Mouse (Mus musculus) midbrain, embryonic 14.5 days (tissue): ENCODE measurements around the gene Bfar. TPM values are rescaled to one million over a fixed set of nuclear protein-coding genes. Genes with fewer than 3 reads are reported as not detected.
"Not testable (repeated sequence)": the region's sequence is repeated elsewhere in the genome, so short reads cannot be mapped to it uniquely, and the experiment has no call there.

Source experiments
- ATAC-seq: fragments of 200-750 bp; cut with Nextera tagmentation; 2 replicates; pipeline ENCODE4 v1.8.0; 2017; ENCODE audit warnings: moderate number of reproducible peaks, moderate library complexity; ENCODE audit not compliant: low FRiP score, low TSS enrichment
- DNase-seq: peaks from one replicate; pipeline ENCODE4 v3.0.0-alpha.2; 2015
- H3K27ac ChIP-seq: fragments of 300-500 bp; sonication (generic); replicated peaks from 2 replicates; pipeline ENCODE4 v1.5.1; 2014; ENCODE audit warnings: mild to moderate bottlenecking, low read depth, low read length, moderate library complexity
- H3K27me3 ChIP-seq: fragments of 300-500 bp; sonication (generic); 2 replicates; pipeline ENCODE4 v1.6.1; 2014; ENCODE audit warnings: low read length, control low read depth, mixed read lengths; ENCODE audit not compliant: control insufficient read depth, insufficient read depth
- H3K36me3 ChIP-seq: fragments of 300-500 bp; sonication (generic); 2 replicates; pipeline ENCODE4 v1.6.1; 2014; ENCODE audit warnings: low read length, control low read depth; ENCODE audit not compliant: control insufficient read depth, insufficient read depth
- H3K4me1 ChIP-seq: fragments of 300-500 bp; sonication (generic); 2 replicates; pipeline ENCODE4 v1.6.1; 2014; ENCODE audit warnings: mild to moderate bottlenecking, antibody characterized with exemption, low read length, control low read depth; ENCODE audit not compliant: control insufficient read depth, insufficient read depth
- H3K4me2 ChIP-seq: fragments of 300-500 bp; sonication (generic); 2 replicates; pipeline ENCODE4 v1.6.1; 2014; ENCODE audit warnings: mild to moderate bottlenecking, low read length, moderate library complexity
- H3K4me3 ChIP-seq: fragments of 300-500 bp; sonication (generic); replicated peaks from 2 replicates; pipeline ENCODE4 v1.5.1; 2014; ENCODE audit warnings: low read depth, low read length
- H3K9ac ChIP-seq: fragments of 300-500 bp; sonication (generic); replicated peaks from 2 replicates; pipeline ENCODE4 v1.6.1; 2014; ENCODE audit warnings: mild to moderate bottlenecking, low read length, moderate library complexity
- H3K9me3 ChIP-seq: fragments of 300-500 bp; sonication (generic); 2 replicates; pipeline ENCODE4 v1.6.1; 2016; ENCODE audit warnings: low read length, control low read depth, mixed read lengths; ENCODE audit not compliant: control insufficient read depth
- WGBS: fragments of 180-500 bp; shearing (Covaris S2); extraction: QIAGEN DNeasy Blood & Tissue Kit; methylation state at CpG from one replicate; pipeline ENCODE4 v1.1.7; 2014; 5-methylcytosine and 5-hydroxymethylcytosine counted together
- polyA plus RNA-seq: library from polyadenylated mRNA; unstranded; fragments of >200 nt; fragmentation: Nextera tagmentation; extraction: Ambion mirVana; gene quantifications from 2 replicates; pipeline ENCODE4 v1.2.1, GENCODE M21; 2014

Bfar gene
- polyA plus RNA-seq, 1 experiment from 2014 or later = 53.8 TPM

DNA sequence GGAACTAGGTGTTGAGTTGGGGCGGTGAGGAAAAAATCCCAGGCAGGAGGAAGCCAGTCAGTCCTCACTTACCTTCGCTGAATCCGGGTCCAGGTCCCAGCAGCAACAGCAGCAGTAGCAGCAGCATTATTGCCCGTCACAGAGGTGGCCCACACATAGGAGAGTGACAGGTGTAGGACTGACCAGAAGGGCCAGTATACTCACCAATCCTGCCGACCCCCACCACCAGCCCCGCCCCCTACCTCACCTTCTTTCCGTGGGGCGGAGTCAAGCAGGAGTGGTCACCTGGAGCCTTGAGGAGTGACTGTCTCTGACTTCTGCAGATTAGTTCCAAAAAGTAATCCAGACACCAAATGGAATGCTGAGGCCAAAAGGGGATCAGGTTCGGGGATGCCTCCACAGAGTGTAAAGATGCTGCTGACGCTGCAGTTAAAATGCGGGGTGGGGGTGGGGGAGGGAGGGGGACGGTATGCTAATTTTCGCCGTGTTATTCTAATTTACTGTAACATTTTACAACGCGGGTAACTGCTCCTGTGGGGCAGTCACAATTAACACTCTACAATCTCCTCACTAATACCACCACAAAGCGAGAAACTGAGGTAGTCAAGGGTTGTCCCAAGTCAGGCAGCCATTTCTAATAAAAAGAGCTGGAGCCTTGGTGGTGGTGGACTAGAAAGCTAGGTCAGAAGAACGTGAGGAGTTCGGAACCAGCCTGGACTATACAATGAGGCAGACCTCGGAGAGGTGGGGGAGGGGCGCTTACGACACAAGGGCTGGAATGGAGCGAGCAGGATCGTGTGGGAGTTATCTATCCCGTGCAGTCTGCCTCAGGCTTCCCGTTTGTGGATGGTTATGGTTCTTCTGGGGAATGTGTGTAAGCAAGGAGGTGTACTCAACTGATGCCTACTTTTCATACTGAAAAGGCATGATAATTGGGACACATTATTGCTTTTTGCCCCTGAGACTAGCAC lies 58.9 kb downstream of the Bfar start, which contains the start of gene Pla2g10:
TSS of gene Pla2g10 (minus strand) at position 699 of the 971 bp plus-strand sequence.
- Histone ChIP-seq H3K27me3 (no peaks in the 10 kb centered on the region), H3K9me3 (no peaks in the 10 kb centered on the region), H3K36me3 (no peaks in the 10 kb centered on the region), H3K4me3 (no peak within 1 kb of the TSS), H3K9ac (no peak within 1 kb of the TSS), H3K27ac (no peak within 1 kb of the TSS), H3K4me2 (peak within 1 kb of the TSS; percentile 35), H3K4me1 (0 out of 2 replicates have a peak, but pooled peaks cover 2% of the 10 kb centered on the region)
- ATAC-seq (no peak; the same call in 1 of the 2 replicates), DNase-seq (peak; percentile 26)
- 16% methylated on average over 26 of the region's 26 CpGs for WGBS

DNA sequence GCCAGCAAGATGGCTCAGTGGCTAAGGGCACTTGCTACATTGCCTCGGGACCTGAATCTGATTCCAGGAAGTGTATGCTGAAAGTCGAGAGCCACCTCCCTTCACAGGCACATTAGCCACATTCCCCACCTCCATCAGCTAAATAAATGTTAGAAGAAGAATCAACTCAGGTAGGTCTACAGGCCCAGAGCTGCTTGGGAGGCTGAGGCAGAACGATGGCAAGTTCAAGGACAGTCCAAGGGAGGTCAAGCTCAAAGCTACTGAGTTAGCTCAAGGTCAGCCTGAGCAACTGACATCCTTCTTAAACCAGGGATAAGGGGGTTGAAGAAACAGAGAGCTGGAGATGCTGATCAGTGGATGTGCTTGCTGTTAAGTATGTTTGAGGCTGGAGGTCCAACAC lies 61.1 kb downstream of the Bfar start:
- DNase-seq (no peak), ATAC-seq (no peak)
- Histone ChIP-seq H3K4me2 (no peak overlapping the region), H3K9ac (no peak overlapping the region), H3K27ac (no peak overlapping the region), H3K4me1 (0 out of 2 replicates have a peak, but pooled peaks cover 2% of the 10 kb centered on the region), H3K4me3 (no peak overlapping the region), H3K36me3 (no peaks in the 10 kb centered on the region), H3K9me3 (no peaks in the 10 kb centered on the region), H3K27me3 (no peaks in the 10 kb centered on the region)
- WGBS = 82% methylated on average over 3 of the region's 3 CpGs

DNA sequence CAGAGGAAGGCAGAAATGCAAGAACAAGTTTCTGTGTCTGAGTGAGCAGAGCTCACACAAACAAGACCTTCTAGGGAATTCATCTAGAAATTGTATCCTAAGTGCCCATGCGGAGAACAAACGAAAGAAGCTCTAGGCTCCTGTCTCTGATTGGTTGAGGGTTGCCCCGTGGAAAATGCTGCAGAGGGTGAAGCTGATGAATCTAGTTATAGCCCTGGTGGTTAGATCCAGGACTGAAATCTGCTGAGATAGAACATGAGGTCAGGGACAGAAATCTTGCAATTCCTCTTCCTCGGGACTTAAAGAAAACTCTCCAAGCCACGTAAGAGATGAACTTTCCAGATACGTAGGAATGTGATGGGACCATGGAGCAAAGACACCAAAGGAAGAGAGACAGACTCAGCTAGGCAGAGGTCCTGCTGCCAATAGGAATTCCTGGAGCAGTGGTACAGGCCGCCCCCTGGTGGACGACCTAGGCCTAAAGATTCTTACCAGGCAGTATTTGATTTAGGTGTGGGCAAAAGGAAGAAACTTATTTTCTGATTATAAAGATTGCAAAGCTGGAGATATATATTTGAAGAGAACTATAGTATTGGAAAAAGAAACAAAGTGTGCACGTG lies 62.0 kb downstream of the Bfar start:
- no peak overlapping the region for H3K4me2 ChIP-seq
- 25% methylated on average over 9 of the region's 9 CpGs for WGBS
- no peaks in the 10 kb centered on the region for H3K36me3 ChIP-seq
- H3K27ac ChIP-seq = no peak overlapping the region
- H3K27me3 ChIP-seq = no peaks in the 10 kb centered on the region
- DNase-seq (peak; percentile 84), ATAC-seq (no peak)
- H3K4me1 ChIP-seq = 0 out of 2 replicates have a peak, but pooled peaks cover 2% of the 10 kb centered on the region
- no peaks in the 10 kb centered on the region for H3K9me3 ChIP-seq
- no peak overlapping the region for H3K4me3 ChIP-seq
- no peak overlapping the region for H3K9ac ChIP-seq

DNA sequence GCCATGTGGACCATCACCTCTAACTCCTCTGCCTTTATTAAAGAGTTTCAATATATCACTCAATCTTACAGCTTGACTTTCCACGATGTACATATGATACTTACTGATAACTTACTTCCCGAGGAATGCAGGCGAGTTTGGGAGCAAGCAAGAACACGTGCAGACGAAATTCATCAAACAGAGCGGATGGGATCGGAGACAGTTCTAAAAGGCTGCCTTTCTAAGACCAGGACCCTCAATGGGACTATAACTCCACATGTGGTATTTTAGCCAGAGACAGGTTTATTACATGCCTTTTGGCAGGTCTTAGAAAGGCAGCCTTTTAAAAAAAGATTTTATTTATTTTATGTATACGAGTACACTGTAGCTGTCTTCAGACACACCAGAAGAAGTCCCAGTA lies 64.3 kb downstream of the Bfar start:
- Histone ChIP-seq H3K4me2 (no peak overlapping the region), H3K4me1 (0 out of 2 replicates have a peak, but pooled peaks cover under 1% of the 10 kb centered on the region), H3K9ac (no peak overlapping the region), H3K4me3 (no peak overlapping the region), H3K27me3 (no peaks in the 10 kb centered on the region), H3K9me3 (no peaks in the 10 kb centered on the region), H3K27ac (no peak overlapping the region), H3K36me3 (no peaks in the 10 kb centered on the region)
- 90% methylated on average over 8 of the region's 8 CpGs for WGBS
- DNase-seq (no peak), ATAC-seq (no peak)

GRCm38 (mm10) chr16:13739044-13739443 lies 67.4 kb downstream of the Bfar start:
- 61% methylated on average over 4 of the region's 4 CpGs for WGBS
- not testable (repeated sequence) for DNase-seq, H3K4me1 ChIP-seq, H3K27me3 ChIP-seq, H3K9me3 ChIP-seq, H3K4me2 ChIP-seq, H3K36me3 ChIP-seq, H3K27ac ChIP-seq, H3K9ac ChIP-seq, ATAC-seq, H3K4me3 ChIP-seq

DNA sequence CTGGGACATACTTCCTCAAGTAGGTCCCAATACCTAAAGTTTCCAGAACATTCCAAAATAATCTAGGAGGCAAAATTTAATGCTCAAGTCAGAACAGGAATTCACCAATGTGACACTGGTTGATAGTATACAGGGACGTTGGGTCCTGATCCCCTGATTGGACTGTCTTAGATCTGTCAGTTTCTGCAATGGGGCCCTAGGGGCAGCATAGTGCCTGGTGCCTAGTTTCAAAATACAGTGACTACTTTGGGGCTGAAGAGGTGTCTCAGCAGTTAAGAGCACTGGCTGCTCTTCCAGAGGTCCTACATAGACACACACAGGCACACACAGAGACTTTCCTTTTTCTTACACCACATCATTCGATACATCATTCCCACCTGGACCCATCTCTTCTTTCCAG lies 69.2 kb downstream of the Bfar start:
- Histone ChIP-seq H3K27ac (no peak overlapping the region), H3K4me1 (no peaks in the 10 kb centered on the region), H3K4me3 (no peak overlapping the region), H3K9ac (no peak overlapping the region), H3K9me3 (no peaks in the 10 kb centered on the region), H3K36me3 (no peaks in the 10 kb centered on the region), H3K4me2 (no peak overlapping the region), H3K27me3 (no peaks in the 10 kb centered on the region)
- ATAC-seq = no peak
- WGBS = 81% methylated on average over 2 of the region's 2 CpGs
- no peak for DNase-seq

GRCm38 (mm10) chr16:13747708-13748107 lies 76.0 kb downstream of the Bfar start:
- DNase-seq (no peak), ATAC-seq (no peak)
- WGBS = 96% methylated on average over 8 of the region's 8 CpGs
- H3K4me1 ChIP-seq = no peaks in the 10 kb centered on the region
- no peaks in the 10 kb centered on the region for H3K27me3 ChIP-seq
- H3K9ac ChIP-seq = no peak overlapping the region
- H3K9me3 ChIP-seq = no peaks in the 10 kb centered on the region
- H3K36me3 ChIP-seq = no peaks in the 10 kb centered on the region
- H3K4me2 ChIP-seq = no peak overlapping the region
- H3K4me3 ChIP-seq = no peak overlapping the region
- H3K27ac ChIP-seq = no peak overlapping the region

DNA sequence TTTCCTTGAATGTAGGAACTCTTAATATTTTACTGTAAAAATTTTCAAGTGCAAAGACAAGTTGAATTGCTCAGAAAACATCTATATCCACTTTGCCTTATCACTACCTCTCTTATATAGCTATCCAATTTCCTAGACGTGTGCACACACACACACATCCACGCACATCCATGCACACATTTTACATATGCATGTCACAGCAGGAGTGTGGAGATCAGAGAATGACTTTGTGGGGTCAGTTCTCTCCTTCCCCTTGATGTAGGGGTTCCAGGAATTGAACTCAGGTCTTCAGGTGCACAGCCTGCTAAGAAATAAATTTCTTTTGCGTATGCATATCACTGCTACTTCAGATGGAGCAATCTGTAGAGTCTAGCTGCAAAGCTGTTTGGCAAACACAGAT lies 76.5 kb downstream of the Bfar start:
- Histone ChIP-seq H3K4me2 (no peak overlapping the region), H3K9ac (no peak overlapping the region), H3K27ac (no peak overlapping the region), H3K36me3 (no peaks in the 10 kb centered on the region), H3K4me3 (no peak overlapping the region), H3K4me1 (no peaks in the 10 kb centered on the region), H3K9me3 (no peaks in the 10 kb centered on the region), H3K27me3 (no peaks in the 10 kb centered on the region)
- ATAC-seq = no peak
- no peak for DNase-seq
- WGBS = 62% methylated on average over 3 of the region's 3 CpGs
